Mouse (Mus musculus): ENCODE data around the gene Ubtd1.

DNA sequence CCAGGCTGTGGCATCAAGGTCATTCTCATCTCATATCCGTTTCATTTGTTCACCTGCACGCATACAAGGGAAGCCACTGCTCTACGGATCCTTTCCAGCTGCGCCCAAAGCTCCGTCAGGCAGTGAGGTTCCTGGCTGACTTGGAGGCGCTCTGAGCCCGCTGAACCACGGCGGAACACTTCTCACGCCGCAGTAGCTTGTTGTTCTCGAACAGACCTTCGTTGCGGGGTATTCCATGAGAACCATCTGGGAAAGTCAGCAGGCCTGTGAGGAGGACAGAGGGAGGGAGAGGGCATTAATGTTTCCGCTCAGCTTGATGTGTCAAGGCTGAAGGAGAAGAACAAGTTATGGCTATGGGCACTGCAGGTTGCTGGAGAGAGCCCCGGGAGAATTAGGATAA lies 94.4 kb downstream of the Ubtd1 start:
- no peak for TF ChIP-seq CTCF (IDR thresholded peaks at IDR 0.05; ENCODE audit: borderline replicate concordance, extremely low read depth, insufficient read depth, insufficient read length)
- TF ChIP-seq POLR2A (IDR thresholded peaks at IDR 0.05; ENCODE audit: borderline replicate concordance, extremely low read depth, insufficient read depth, insufficient read length, poor library complexity, severe bottlenecking): no peak
